Mouse (Mus musculus) gastrocnemius, postnatal 4 days (tissue): ENCODE measurements around the gene Slain2. TPM values are rescaled to one million over a fixed set of nuclear protein-coding genes. Genes with fewer than 3 reads are reported as not detected.

Experiments
- DNase-seq, 2 experiments: peaks; one replicate each; pipeline ENCODE4 v3.0.0; 2021 to 2022; ENCODE audit warnings: low spot score in 2 of 2, mixed read lengths in 2 of 2
- long read RNA-seq, 2 experiments: library from polyadenylated mRNA; stranded (forward); transcript quantifications; one replicate each; pipeline ENCODE4 v2.0.0; 2021
- total RNA-seq, 2 experiments: library from RNA; stranded (reverse); gene quantifications; 2 replicates each; pipeline ENCODE4 v1.2.3; 2021

The Slain2 gene
- 10 to 100 TPM; 82.8 to 90.0 TPM for total RNA-seq
- long read RNA-seq, experiment 1, full-length matches to known transcripts = 120 of 139 reads
- long read RNA-seq, experiment 1, partial matches to known transcripts = 12 of 139 reads
- long read RNA-seq, experiment 1, other reads (novel, unspliced or antisense) = 7 of 139 reads
- long read RNA-seq, experiment 2, full-length matches to known transcripts = 118 of 141 reads
- long read RNA-seq, experiment 2, partial matches to known transcripts = 19 of 141 reads
- long read RNA-seq, experiment 2, other reads (novel, unspliced or antisense) = 4 of 141 reads

- peak; percentile 100 for DNase-seq
Observed at GRCm38 (mm10) chr5:72913648-72914557, at the start of gene Slain2. Gene Slain2 (plus strand): TSS chr5:72914304.

- DNase-seq = no peak
Observed at GRCm38 (mm10) chr5:72864654-72865178, 49.4 kb upstream of the Slain2 start.

- no peak for DNase-seq
Observed at GRCm38 (mm10) chr5:72866260-72866905, 47.7 kb upstream of the Slain2 start.

- DNase-seq = no peak
Observed at GRCm38 (mm10) chr5:72867036-72867672, 47.0 kb upstream of the Slain2 start.

- DNase-seq = peak; percentile 85 to 91
Observed at GRCm38 (mm10) chr5:72868091-72868875, 45.8 kb upstream of the Slain2 start, which contains the start of gene Tec. Gene Tec (minus strand): TSS chr5:72868483.

GRCm38 (mm10) chr5:72869779-72870608 lies 44.1 kb upstream of the Slain2 start:
- no peak for DNase-seq

GRCm38 (mm10) chr5:72871114-72871513 lies 43.0 kb upstream of the Slain2 start:
- DNase-seq = no peak

- DNase-seq = no peak
Observed at GRCm38 (mm10) chr5:72879736-72880135, 34.4 kb upstream of the Slain2 start.

- DNase-seq = no peak
Observed at GRCm38 (mm10) chr5:72881748-72882411, 32.2 kb upstream of the Slain2 start.

- no peak for DNase-seq
Observed at GRCm38 (mm10) chr5:72882412-72882765, 31.7 kb upstream of the Slain2 start.

GRCm38 (mm10) chr5:72883706-72884105 lies 30.4 kb upstream of the Slain2 start:
- DNase-seq = no peak

- DNase-seq = no peak
Observed at GRCm38 (mm10) chr5:72886458-72887222, 27.5 kb upstream of the Slain2 start.

- no peak for DNase-seq
Observed at GRCm38 (mm10) chr5:72888260-72888659, 25.8 kb upstream of the Slain2 start.

- DNase-seq = peak; percentile 42
Observed at GRCm38 (mm10) chr5:72891534-72891933, 22.6 kb upstream of the Slain2 start.

GRCm38 (mm10) chr5:72893987-72894386 lies 20.1 kb upstream of the Slain2 start:
- no peak for DNase-seq

- DNase-seq = no peak
Observed at GRCm38 (mm10) chr5:72895261-72895660, 18.8 kb upstream of the Slain2 start.

GRCm38 (mm10) chr5:72896478-72897279 lies 17.4 kb upstream of the Slain2 start:
- DNase-seq = no peak
